Mouse (Mus musculus) lung, embryonic 14.5 days (tissue): ENCODE data around the gene Golga2. TPM values are rescaled to one million over a fixed set of nuclear protein-coding genes. Genes with fewer than 3 reads are reported as not detected.
A peak's percentile ranks its signal among the peaks of the same experiment; 100 is the strongest.

ENCODE experiments used
- ATAC-seq: fragments of 200-750 bp; cut with Nextera tagmentation; 2 replicates; pipeline ENCODE4 v1.8.0; 2017; ENCODE audit warnings: mild to moderate bottlenecking, moderate TSS enrichment, moderate library complexity; ENCODE audit not compliant: insufficient read depth
- DNase-seq: peaks from one replicate; pipeline ENCODE4 v3.0.0-alpha.2; 2015
- H3K27ac ChIP-seq: fragments of 300-500 bp; sonication (generic); 2 replicates; pipeline ENCODE4 v1.5.1; 2014; ENCODE audit warnings: low read depth, mild to moderate bottlenecking, moderate library complexity
- H3K27me3 ChIP-seq: fragments of 300-500 bp; sonication (generic); 2 replicates; pipeline ENCODE4 v1.6.1; 2014; ENCODE audit warnings: low read length, control low read depth; ENCODE audit not compliant: insufficient read depth
- H3K36me3 ChIP-seq: fragments of 300-500 bp; sonication (generic); 2 replicates; pipeline ENCODE4 v1.6.1; 2014; ENCODE audit warnings: control low read depth; ENCODE audit not compliant: insufficient read depth
- H3K4me1 ChIP-seq: fragments of 300-500 bp; sonication (generic); 2 replicates; pipeline ENCODE4 v1.6.1; 2014; ENCODE audit warnings: antibody characterized with exemption, control low read depth; ENCODE audit not compliant: insufficient read depth
- H3K4me2 ChIP-seq: fragments of 300-500 bp; sonication (generic); 2 replicates; pipeline ENCODE4 v1.6.1; 2014; ENCODE audit warnings: mild to moderate bottlenecking
- H3K4me3 ChIP-seq: fragments of 300-500 bp; sonication (generic); 2 replicates; pipeline ENCODE4 v1.5.1; 2014; ENCODE audit warnings: low read depth, low read length
- H3K9ac ChIP-seq: fragments of 300-500 bp; sonication (generic); 2 replicates; pipeline ENCODE4 v1.6.1; 2014
- H3K9me3 ChIP-seq: fragments of 300-500 bp; sonication (generic); 2 replicates; pipeline ENCODE4 v1.6.1; 2016; ENCODE audit warnings: low read depth, low read length, control low read depth
- CTCF ChIP-seq: IDR thresholded peaks from 2 replicates; pipeline ENCODE4 v1.5.1; 2016; ENCODE audit warnings: antibody characterized with exemption, low read depth
- whole genome bisulfite sequencing: fragments of 180-500 bp; shearing (Covaris S2); extraction: QIAGEN DNeasy Blood & Tissue Kit; methylation state at CpG from one replicate; pipeline ENCODE4 v1.1.7; 2014; 5-methylcytosine and 5-hydroxymethylcytosine counted together
- polyA plus RNA-seq: library from polyadenylated mRNA; unstranded; fragments of >200 nt; fragmentation: Nextera tagmentation; extraction: Ambion mirVana; gene quantifications from 2 replicates; pipeline ENCODE4 v1.2.1, GENCODE M21; 2014

The Golga2 gene
- polyA plus RNA-seq, 1 experiment from 2014 or later: 24.0 TPM

DNA sequence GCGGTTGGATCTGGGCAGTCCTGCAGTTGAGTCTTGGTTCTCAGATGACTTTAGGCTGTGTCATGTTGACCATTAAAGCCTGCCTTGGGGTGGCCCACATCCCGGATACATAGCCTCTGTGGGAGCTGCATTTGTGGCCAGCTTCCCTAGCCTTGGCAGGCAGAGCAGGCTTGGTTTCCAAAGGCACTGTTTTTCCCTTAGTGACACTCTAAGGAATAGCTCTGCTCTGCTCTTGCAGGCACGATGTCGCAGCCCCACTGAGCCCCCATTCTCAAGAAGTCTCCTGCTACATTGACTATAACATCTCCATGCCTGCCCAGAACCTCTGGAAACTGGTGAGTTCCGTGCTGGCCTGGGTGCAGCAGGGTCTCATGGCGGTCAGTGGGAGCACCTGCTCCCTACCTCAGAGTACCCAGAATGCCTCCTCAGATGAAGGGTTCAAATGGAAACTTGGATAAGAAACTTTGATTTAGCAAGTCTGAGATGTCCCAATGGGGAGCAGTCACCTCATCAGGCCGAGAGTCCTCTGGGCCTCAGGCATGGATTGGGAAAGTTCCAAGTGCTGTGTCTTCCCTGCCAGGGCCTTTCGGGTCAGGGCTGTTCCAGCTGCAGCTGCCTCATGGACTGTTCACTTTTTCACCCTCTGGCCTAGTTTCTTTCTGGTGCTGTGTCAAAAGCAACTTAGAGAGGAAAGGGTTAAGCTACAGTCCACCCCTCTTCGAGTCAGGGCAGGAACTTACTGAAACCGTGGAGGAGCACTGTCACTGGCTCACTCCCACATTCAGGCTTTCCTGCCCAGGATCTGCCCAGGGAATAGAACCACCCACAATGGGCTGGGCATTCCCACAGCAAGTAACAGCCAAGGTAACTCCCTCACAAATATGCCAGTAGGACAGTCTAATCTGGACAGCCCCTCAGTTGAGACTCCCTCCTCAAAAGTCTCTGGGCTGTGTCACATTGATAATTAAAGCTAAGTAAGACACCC, 38.5 kb upstream of the Golga2 start:
- no peaks in the 10 kb centered on the region for H3K27me3 ChIP-seq
- 69% methylated on average over 10 of the region's 10 CpGs for WGBS
- no peak overlapping the region for H3K4me3 ChIP-seq
- no peak overlapping the region for H3K27ac ChIP-seq
- H3K36me3 ChIP-seq: peaks cover 72% of the 10 kb centered on the region
- DNase-seq (no peak), ATAC-seq (no peak)
- H3K9me3 ChIP-seq: no peaks in the 10 kb centered on the region
- H3K4me2 ChIP-seq: no peak overlapping the region
- no peak for TF ChIP-seq CTCF
- no peaks in the 10 kb centered on the region for H3K4me1 ChIP-seq
- no peak overlapping the region for H3K9ac ChIP-seq

DNA sequence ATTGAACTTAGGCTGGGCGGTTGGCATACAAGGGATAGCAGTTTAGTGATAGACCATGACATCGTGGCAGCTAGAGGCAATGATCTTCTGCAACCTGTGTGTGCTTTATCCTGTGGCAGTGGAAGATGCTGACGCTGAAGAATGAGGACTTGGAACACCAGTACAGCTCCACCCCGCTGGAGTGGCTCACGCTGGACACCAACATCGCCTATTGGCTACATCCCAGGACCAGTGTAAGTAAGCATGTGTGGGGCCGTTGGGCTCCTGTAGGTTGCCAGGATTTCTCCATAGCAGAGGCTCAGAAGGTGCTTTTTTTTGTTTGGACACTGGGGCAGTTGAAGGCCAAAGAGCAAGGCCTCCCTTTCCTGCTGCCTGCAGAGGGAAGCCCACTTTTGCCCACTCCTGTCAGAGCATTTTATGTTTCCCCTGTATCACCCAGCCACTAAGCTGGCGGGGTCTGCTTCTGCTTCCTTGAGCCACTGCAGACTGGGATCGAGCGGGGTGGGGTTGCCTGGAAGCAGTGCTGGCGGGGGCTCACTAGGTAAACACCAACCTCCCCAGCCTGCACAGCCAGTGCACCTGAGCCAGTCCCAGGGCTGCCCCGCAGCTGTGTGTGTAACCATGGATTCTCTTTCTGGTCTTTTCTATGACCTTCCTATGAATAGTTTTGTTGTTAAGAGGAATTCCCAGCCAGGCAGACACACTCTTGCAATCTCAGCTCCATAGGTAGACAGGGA, 35.2 kb upstream of the Golga2 start:
- WGBS: 70% methylated on average over 12 of the region's 12 CpGs
- ATAC-seq (no peak), DNase-seq (no peak)
- Histone ChIP-seq H3K27me3 (no peaks in the 10 kb centered on the region), H3K9ac (no peak overlapping the region), H3K4me1 (no peaks in the 10 kb centered on the region), H3K4me2 (no peak overlapping the region), H3K36me3 (peaks cover 76% of the 10 kb centered on the region), H3K9me3 (no peaks in the 10 kb centered on the region), H3K4me3 (no peak overlapping the region), H3K27ac (no peak overlapping the region)
- no peak for TF ChIP-seq CTCF

DNA sequence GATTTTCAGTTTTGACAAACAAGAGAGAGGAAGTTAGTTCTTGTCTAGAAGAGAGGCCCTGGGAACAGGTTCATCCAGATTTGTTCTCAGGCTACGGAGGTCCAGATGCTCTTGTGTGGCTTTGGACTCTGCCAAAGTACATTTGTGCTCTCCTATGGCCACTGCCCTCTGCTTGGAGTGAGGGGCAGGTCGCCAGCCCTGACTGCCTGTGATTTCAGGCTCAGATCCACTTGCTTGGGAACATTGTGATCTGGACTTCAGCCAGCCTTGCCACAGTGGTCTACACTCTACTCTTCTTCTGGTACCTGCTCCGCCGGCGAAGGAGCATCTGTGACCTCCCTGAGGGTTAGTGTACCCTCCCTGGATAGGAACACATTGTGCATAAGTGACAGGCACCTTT, 34.5 kb upstream of the Golga2 start:
- Histone ChIP-seq H3K4me2 (no peak overlapping the region), H3K9ac (no peak overlapping the region), H3K27me3 (no peaks in the 10 kb centered on the region), H3K27ac (no peak overlapping the region; the same call in 1 of the 2 replicates), H3K4me3 (no peak overlapping the region), H3K4me1 (no peaks in the 10 kb centered on the region), H3K36me3 (peaks cover 76% of the 10 kb centered on the region), H3K9me3 (no peaks in the 10 kb centered on the region)
- 80% methylated on average over 5 of the region's 5 CpGs for WGBS
- no peak for DNase-seq
- TF ChIP-seq CTCF: no peak
- ATAC-seq: no peak

DNA sequence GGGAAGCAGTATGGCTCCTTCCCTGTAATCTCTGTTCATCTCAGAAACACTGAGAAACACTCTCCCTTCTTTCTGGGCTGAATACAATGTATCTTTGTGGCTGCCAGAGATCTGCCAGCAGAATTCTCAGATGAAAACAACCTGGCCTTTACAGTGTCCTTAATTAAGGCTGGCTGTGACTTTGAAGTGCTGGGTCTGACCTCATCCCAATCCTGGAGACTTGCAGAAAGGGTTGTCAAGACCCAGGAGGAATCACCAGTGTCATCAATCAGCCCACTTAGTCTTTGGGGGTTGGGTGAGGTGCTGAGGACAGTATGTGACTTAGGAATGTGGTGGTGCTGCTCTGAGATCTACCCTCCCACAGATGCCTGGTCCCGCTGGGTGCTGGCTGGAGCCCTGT, 33.8 kb upstream of the Golga2 start:
- Histone ChIP-seq H3K27ac (no peak overlapping the region), H3K4me1 (no peaks in the 10 kb centered on the region), H3K9me3 (no peaks in the 10 kb centered on the region), H3K9ac (no peak overlapping the region), H3K4me3 (no peak overlapping the region), H3K4me2 (no peak overlapping the region), H3K36me3 (peaks cover 76% of the 10 kb centered on the region), H3K27me3 (no peaks in the 10 kb centered on the region)
- DNase-seq: no peak
- 71% methylated on average over 1 of the region's 1 CpGs for WGBS
- no peak for ATAC-seq
- no peak for TF ChIP-seq CTCF

DNA sequence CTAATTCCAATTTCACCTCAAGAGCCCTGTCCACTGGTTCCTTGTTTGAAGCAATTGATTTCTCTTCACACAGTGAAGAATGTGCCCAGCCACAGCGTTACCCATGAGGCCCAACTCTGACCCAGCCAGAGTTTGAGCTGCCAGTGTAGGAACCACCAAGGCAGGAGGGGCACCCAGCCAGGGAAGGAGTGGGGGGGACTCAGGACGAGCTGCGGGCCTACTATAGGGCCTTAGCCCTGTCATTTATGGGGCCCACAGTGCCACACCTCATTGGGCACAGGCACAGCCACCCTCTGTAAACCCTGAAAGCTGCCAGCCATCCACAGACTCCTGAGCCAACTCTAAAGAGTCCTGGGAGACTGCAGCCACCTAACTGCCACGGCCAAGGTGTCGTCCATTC, 32.6 kb upstream of the Golga2 start:
- H3K4me2 ChIP-seq: no peak overlapping the region
- peaks cover 73% of the 10 kb centered on the region for H3K36me3 ChIP-seq
- WGBS: 82% methylated on average over 5 of the region's 5 CpGs
- H3K4me3 ChIP-seq: no peak overlapping the region
- no peak overlapping the region for H3K9ac ChIP-seq
- DNase-seq: no peak
- ATAC-seq: no peak
- H3K27me3 ChIP-seq: no peaks in the 10 kb centered on the region
- H3K4me1 ChIP-seq: no peaks in the 10 kb centered on the region
- H3K9me3 ChIP-seq: no peaks in the 10 kb centered on the region
- TF ChIP-seq CTCF: no peak
- H3K27ac ChIP-seq: no peak overlapping the region

DNA sequence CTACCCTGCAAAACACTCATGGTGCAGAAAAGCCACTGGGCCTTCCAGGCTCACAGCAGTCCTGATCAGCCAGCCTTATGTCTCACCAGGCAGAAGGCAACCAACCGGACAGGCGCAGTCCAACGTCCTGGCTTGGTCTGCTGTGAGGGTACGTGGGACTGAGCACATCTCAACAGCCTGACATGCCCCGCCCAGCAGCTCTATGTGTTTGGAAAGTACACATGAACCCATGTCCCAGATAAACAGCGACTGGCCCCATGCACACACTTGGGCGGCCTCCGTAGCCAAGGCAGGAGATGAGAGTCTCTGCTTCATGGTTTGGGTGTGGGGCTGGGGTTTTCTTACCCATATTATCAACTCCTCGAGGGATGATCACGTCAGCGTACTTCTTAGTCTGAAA, 30.9 kb upstream of the Golga2 start:
- peaks cover 66% of the 10 kb centered on the region for H3K36me3 ChIP-seq
- H3K4me3 ChIP-seq: no peak overlapping the region
- no peak for ATAC-seq
- no peak for DNase-seq
- H3K27me3 ChIP-seq: no peaks in the 10 kb centered on the region
- no peaks in the 10 kb centered on the region for H3K4me1 ChIP-seq
- H3K9me3 ChIP-seq: no peaks in the 10 kb centered on the region
- 84% methylated on average over 11 of the region's 11 CpGs for WGBS
- H3K4me2 ChIP-seq: no peak overlapping the region
- no peak for TF ChIP-seq CTCF
- H3K9ac ChIP-seq: no peak overlapping the region
- no peak overlapping the region for H3K27ac ChIP-seq

DNA sequence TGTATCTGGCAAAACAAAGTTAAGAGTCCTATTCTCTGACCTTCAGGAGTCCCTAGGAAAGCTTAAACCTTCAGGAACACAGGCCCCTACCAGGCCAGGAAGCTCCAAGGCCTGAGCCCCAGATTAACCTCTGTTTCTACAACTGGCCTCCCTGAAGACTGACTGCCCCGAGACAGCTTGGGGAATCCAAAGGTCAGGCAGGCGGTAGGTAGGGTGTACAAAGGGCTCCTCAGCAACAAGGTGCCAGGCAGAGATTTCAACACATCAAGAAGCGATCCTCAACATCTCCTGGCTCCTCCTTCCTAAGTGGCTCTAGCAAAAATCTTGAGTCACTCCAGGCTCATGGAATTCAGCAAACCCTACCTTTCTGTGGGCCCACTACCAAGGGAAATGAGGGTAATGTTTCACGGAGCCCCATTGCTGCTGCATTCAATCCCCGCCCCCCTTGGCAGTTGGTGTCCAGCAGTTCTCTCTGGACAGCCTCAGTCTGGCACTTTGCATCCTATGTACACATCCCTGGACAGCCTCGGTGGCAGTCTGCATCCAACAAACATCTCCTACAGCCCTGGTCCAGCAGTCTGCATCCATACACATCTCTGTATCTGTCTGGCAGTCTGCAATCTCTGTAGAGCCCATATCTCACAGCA, 28.2 kb upstream of the Golga2 start:
- Histone ChIP-seq H3K27ac (no peak overlapping the region), H3K36me3 (peaks cover 39% of the 10 kb centered on the region), H3K27me3 (no peaks in the 10 kb centered on the region), H3K4me1 (no peaks in the 10 kb centered on the region), H3K4me3 (peak overlapping the region; percentile 90), H3K4me2 (peak overlapping the region; percentile 72), H3K9ac (peak overlapping the region; percentile 81), H3K9me3 (no peaks in the 10 kb centered on the region)
- DNase-seq: no peak
- ATAC-seq: no peak
- 45% methylated on average over 6 of the region's 6 CpGs for WGBS
- TF ChIP-seq CTCF: no peak
